Mouse (Mus musculus): Measurements from ENCODE around the gene Ndufa4l2. TPM values are rescaled to one million over a fixed set of nuclear protein-coding genes. Genes with fewer than 3 reads are reported as not detected.

Ndufa4l2 gene
- not detected for polyA plus RNA-seq (2017; shearing (Covaris generic))

GRCm38 (mm10) chr10:127514764-127515163 is at the start of gene Ndufa4l2:
Gene Ndufa4l2 (plus strand): TSS chr10:127514967.
- no peak for ATAC-seq

DNA sequence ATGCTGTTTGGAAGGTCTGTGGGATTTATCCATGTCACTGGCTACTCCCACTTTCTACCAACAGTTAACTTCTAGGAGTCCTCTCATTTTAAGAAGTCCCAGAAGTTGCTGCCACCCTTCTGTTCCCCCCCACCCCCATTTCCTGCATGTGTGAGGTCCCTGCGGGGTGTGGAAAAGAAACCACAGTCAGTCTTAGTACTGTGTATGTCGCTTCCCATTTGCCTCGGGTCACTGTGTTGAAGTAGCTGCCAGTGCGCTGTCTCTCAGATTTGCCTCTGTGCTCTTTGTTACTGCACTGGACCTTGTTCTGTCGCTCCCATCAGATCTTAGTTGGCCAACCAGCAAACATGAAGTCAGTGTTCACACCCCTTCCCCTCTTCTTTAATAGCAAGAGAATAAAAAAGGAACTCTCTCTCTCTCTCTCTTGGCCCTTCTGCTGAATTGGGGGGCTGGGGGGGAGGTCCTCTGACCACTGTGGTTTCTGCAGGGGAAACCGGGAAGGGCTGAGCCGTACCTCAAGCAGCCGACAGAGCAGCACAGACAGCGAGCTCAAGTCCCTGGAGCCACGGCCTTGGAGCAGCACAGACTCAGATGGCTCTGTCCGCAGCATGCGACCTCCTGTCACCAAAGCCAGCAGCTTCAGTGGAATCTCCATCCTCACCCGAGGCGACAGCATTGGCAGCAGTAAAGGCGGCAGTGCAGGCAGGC is 43.3 kb upstream of the Ndufa4l2 start:
- ATAC-seq, result no peak

GRCm38 (mm10) chr10:127472722-127473121 is 42.0 kb upstream of the Ndufa4l2 start:
- no peak for ATAC-seq

GRCm38 (mm10) chr10:127475175-127475574 is 39.6 kb upstream of the Ndufa4l2 start:
- no peak for ATAC-seq

GRCm38 (mm10) chr10:127476541-127476940 is 38.2 kb upstream of the Ndufa4l2 start:
- ATAC-seq, result no peak

- ATAC-seq, result no peak
Observed at GRCm38 (mm10) chr10:127477301-127477700, 37.5 kb upstream of the Ndufa4l2 start.

DNA sequence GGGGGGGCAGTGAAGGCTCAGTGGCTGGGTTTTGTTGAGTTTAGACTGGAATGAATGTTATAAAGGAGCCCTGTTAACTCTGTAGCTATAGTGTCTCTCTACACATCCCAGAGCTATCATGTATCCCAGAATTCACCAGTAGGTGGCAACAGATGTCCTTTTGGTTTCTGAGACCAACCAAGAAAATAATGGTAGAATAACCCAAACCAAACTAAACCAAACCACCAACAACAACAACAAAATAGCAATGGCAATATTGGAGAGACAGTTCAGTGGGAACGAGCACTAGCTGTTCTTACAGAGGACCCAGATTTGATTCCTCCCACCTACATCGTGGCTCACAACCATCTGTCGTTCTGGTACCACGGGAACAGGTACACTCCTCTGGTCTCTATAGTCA is 35.6 kb upstream of the Ndufa4l2 start:
- no peak for ATAC-seq

- no peak for ATAC-seq
Observed at GRCm38 (mm10) chr10:127480833-127481813, 33.6 kb upstream of the Ndufa4l2 start.

DNA sequence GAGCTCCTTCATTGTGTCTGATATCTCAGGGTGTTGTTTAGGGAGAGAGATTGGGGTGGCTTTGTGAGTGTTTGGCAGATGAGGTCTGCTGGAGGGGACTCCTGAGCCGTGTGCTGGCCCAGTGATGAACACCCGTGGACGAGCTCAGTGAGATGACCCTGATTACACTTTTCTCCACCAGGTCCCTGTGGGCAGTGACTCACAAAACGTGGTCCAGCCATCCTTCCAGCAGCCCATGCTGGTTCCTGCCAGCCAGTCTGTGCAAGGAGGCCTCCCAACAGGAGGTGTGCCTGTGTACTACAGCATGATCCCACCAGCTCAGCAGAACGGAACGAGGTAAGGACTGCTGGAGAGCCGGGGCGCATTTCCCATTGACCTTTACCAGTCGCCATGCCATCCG is 29.5 kb upstream of the Ndufa4l2 start:
- no peak for ATAC-seq

- no peak for ATAC-seq
Observed at GRCm38 (mm10) chr10:127488856-127489255, 25.9 kb upstream of the Ndufa4l2 start.

GRCm38 (mm10) chr10:127490160-127491127 is 24.3 kb upstream of the Ndufa4l2 start:
- no peak for ATAC-seq

DNA sequence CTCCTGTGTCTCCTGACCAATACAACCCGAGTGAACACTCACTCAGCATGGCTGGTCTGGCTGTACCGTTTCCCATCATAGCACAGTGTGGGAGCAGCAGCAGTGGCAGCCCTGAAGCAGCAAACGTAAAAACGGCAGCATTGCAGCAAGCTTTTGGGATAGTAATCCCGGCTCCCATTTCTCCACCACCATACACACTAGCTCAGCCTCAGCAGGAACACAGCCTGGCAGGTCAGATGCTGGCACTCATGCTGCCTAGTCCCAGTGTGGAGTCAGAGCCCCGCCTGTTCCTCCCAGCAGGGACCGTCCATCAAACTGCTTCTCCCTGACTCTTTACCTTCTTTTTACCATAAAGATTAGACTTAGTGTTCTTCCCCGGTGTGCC is 23.6 kb upstream of the Ndufa4l2 start:
- no peak for ATAC-seq

- no peak for ATAC-seq
Observed at GRCm38 (mm10) chr10:127492118-127492517, 22.6 kb upstream of the Ndufa4l2 start.

- no peak for ATAC-seq
Observed at GRCm38 (mm10) chr10:127496156-127496555, 18.6 kb upstream of the Ndufa4l2 start.

DNA sequence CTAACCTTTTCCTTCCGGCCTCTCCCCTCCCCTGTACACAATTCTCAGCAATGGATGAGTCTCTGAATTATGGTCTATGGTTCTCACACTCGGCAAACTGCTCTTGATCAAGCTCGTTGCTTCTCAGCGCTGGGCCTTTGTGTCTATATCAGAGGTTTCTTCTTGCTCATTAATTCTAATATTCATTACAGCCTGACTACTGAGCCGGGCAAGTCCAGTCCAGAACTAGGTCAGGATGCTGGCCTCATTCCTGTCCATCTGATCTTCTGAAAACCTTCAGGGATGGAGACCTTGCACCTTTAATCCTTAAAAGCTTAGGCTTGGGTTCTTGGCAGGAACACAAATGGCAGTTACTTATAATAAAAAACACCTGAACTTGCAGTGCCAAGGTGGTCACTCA is 15.3 kb upstream of the Ndufa4l2 start:
- no peak for ATAC-seq

GRCm38 (mm10) chr10:127500042-127500441 is 14.7 kb upstream of the Ndufa4l2 start:
- no peak for ATAC-seq

DNA sequence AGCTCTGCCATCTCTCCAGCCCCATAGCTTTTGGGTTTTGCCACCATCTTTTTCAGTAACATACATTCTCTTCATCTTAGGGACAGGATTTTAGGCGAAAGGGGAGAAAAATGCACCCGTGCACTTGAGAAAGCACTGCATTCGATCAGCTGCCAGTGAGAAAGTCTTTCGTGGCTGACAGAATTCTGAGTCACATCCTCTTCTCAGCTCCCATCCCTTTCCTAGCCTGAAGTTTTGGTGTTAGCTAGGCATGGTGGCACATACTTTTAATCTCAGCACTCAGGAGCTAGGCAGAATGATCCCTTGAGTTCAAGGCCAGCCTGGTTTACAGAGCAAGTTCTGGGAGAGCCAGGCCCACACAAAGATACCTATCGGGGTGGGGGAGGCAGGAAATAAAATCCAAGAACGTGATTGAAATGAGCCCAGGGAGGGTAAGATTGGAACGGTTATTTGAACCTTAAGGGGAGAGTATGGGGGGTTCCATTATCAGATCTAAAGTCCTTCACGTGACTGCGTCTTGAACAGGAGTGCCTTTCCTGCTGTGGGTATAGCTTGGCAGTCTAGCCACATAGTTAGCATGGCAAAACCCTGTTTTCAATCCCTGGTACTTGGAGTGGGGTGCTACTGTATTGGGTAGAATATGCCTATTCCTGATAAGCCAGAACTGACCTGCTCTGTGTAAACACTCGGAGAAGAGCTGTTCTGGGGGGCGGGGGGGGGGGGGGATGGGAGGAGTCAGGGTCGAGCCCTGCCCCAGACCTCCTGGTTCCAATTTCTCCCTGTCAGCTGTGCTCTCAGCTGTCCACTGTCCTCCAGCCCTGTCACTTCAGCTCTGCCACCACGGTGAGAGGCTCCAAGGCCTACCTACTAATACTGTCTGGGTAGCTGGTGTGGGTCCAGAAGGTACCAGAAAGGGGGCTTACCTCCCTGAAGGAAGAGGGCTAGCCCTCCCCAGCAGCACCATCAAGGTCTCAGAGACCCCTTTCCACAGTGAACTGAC is 13.6 kb upstream of the Ndufa4l2 start, which contains the start of gene Stac3:
Gene Stac3, plus strand, starts transcription at position 793 of the 1,000 bp plus-strand sequence.
- ATAC-seq, result no peak

DNA sequence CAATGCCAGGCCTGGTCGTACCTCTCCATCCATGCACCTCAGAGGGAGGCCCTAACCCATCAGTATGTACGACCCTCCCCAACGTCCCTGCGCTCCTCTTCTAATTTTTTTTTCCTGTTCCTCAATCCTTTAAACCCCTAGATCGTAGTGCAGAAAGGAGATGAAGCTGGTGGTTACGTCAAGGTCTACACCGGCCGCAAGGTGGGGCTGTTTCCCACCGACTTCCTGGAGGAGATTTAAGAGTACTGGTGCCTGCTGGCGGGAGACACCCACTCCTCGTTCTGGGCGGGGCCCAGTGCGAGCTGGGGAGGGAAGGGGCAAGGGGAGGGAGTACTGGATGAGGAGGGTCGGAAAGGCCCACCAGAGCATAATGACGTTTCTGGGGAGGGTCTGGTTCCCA is 6.5 kb upstream of the Ndufa4l2 start:
- peak; percentile 34 for ATAC-seq

GRCm38 (mm10) chr10:127509051-127509836 is 5.5 kb upstream of the Ndufa4l2 start:
- ATAC-seq, result peak; percentile 46
